Mouse (Mus musculus) hindbrain, embryonic 11.5 days (tissue): ENCODE results near the gene D8Ertd738e. TPM values are rescaled to one million over a fixed set of nuclear protein-coding genes. Genes with fewer than 3 reads are reported as not detected.

Experiments
- ATAC-seq: fragments of 200-750 bp; cut with Nextera tagmentation; 2 replicates; pipeline ENCODE4 v1.8.0; 2017; ENCODE audit warnings: mild to moderate bottlenecking, moderate TSS enrichment, moderate library complexity; ENCODE audit not compliant: low FRiP score
- DNase-seq: peaks from one replicate; pipeline ENCODE4 v3.0.0-alpha.2; 2015; ENCODE audit warnings: low spot score
- H3K27ac ChIP-seq: fragments of 300-500 bp; sonication (generic); 2 replicates; pipeline ENCODE4 v1.5.1; 2014; ENCODE audit warnings: mild to moderate bottlenecking, low read depth, low read length
- H3K27me3 ChIP-seq: fragments of 300-500 bp; sonication (generic); 2 replicates; pipeline ENCODE4 v1.6.1; 2014; ENCODE audit warnings: mild to moderate bottlenecking, low read length, moderate library complexity, mixed read lengths; ENCODE audit not compliant: control insufficient read depth, insufficient read depth
- H3K36me3 ChIP-seq: fragments of 300-500 bp; sonication (generic); 2 replicates; pipeline ENCODE4 v1.6.1; 2014; ENCODE audit warnings: mild to moderate bottlenecking, low read length, moderate library complexity, mixed read lengths; ENCODE audit not compliant: control insufficient read depth, insufficient read depth
- H3K4me1 ChIP-seq: fragments of 300-500 bp; sonication (generic); replicated peaks from 2 replicates; pipeline ENCODE4 v1.6.1; 2014; ENCODE audit warnings: low read length, mixed read lengths; ENCODE audit not compliant: control insufficient read depth, insufficient read depth
- H3K4me2 ChIP-seq: fragments of 300-500 bp; sonication (generic); replicated peaks from 2 replicates; pipeline ENCODE4 v1.6.1; 2014; ENCODE audit warnings: mild to moderate bottlenecking, low read depth, low read length
- H3K4me3 ChIP-seq: fragments of 300-500 bp; sonication (generic); 2 replicates; pipeline ENCODE4 v1.5.1; 2014; ENCODE audit warnings: low read depth, low read length
- H3K9ac ChIP-seq: fragments of 300-500 bp; sonication (generic); 2 replicates; pipeline ENCODE4 v1.6.1; 2014; ENCODE audit warnings: low read depth, low read length
- H3K9me3 ChIP-seq: fragments of 300-500 bp; sonication (generic); 2 replicates; pipeline ENCODE4 v1.6.1; 2016; ENCODE audit warnings: low read length; ENCODE audit not compliant: control insufficient read depth
- WGBS: fragments of 180-500 bp; shearing (Covaris S2); extraction: QIAGEN DNeasy Blood & Tissue Kit; methylation state at CpG from one replicate; pipeline ENCODE4 v1.1.7; 2014; 5-methylcytosine and 5-hydroxymethylcytosine counted together
- polyA plus RNA-seq: library from polyadenylated mRNA; unstranded; fragments of >200 nt; fragmentation: Nextera tagmentation; extraction: Ambion mirVana; gene quantifications from 2 replicates; pipeline ENCODE4 v1.2.1, GENCODE M21; 2014

Gene D8Ertd738e
- polyA plus RNA-seq, 1 experiment from 2014 or later = 298 TPM

- DNase-seq (no peak), ATAC-seq (no peak)
- H3K27ac ChIP-seq = no peak overlapping the region
- H3K4me3 ChIP-seq = no peak overlapping the region
- no peak overlapping the region for H3K9ac ChIP-seq
- WGBS = 92% methylated on average over 9 of the region's 9 CpGs
- H3K27me3 ChIP-seq = 0 out of 2 replicates have a peak, but pooled peaks cover 4% of the 10 kb centered on the region
- H3K4me1 ChIP-seq = peaks cover 28% of the 10 kb centered on the region
- no peak overlapping the region for H3K4me2 ChIP-seq
- H3K9me3 ChIP-seq = no peaks in the 10 kb centered on the region
- H3K36me3 ChIP-seq = no peaks in the 10 kb centered on the region
Measured at GRCm38 (mm10) chr8:84202466-84202865, 47.1 kb downstream of the D8Ertd738e start.

- no peak overlapping the region; the same call in 1 of the 2 replicates for H3K9ac ChIP-seq
- peak overlapping the region; percentile 47 for H3K4me3 ChIP-seq
- 0 out of 2 replicates have a peak, but pooled peaks cover 4% of the 10 kb centered on the region for H3K27me3 ChIP-seq
- no peak for DNase-seq
- no peak overlapping the region for H3K27ac ChIP-seq
- H3K36me3 ChIP-seq = no peaks in the 10 kb centered on the region
- H3K4me2 ChIP-seq = peak overlapping the region; percentile 89
- H3K4me1 ChIP-seq = peaks cover 28% of the 10 kb centered on the region
- no peak for ATAC-seq
- WGBS = 64% methylated on average over 15 of the region's 15 CpGs
- no peaks in the 10 kb centered on the region for H3K9me3 ChIP-seq
Measured at GRCm38 (mm10) chr8:84201545-84202245, 47.8 kb downstream of the D8Ertd738e start.

- H3K4me1 ChIP-seq = peaks cover 28% of the 10 kb centered on the region
- peak overlapping the region; percentile 89 for H3K4me2 ChIP-seq
- H3K27me3 ChIP-seq = 0 out of 2 replicates have a peak, but pooled peaks cover 4% of the 10 kb centered on the region
- DNase-seq = peak; percentile 53
- H3K4me3 ChIP-seq = peak overlapping the region; percentile 47
- ATAC-seq = no peak
- peak overlapping the region; percentile 63 for H3K9ac ChIP-seq
- whole genome bisulfite sequencing = 6% methylated on average over 50 of the region's 70 CpGs
- H3K27ac ChIP-seq = peak overlapping the region; percentile 17; the same call in 1 of the 2 replicates
- no peaks in the 10 kb centered on the region for H3K36me3 ChIP-seq
- H3K9me3 ChIP-seq = no peaks in the 10 kb centered on the region
Measured at GRCm38 (mm10) chr8:84200652-84201544, 48.6 kb downstream of the D8Ertd738e start.

- peak overlapping the region; percentile 63 for H3K9ac ChIP-seq
- H3K9me3 ChIP-seq = no peaks in the 10 kb centered on the region
- WGBS = 19% methylated on average over 8 of the region's 8 CpGs
- H3K4me2 ChIP-seq = peak overlapping the region; percentile 89
- H3K4me1 ChIP-seq = peaks cover 28% of the 10 kb centered on the region
- peak overlapping the region; percentile 17 for H3K27ac ChIP-seq
- peak overlapping the region; percentile 47; the same call in 1 of the 2 replicates for H3K4me3 ChIP-seq
- ATAC-seq (no peak), DNase-seq (no peak)
- H3K27me3 ChIP-seq = 0 out of 2 replicates have a peak, but pooled peaks cover 4% of the 10 kb centered on the region
- no peaks in the 10 kb centered on the region for H3K36me3 ChIP-seq
Measured at GRCm38 (mm10) chr8:84200126-84200555, 49.4 kb downstream of the D8Ertd738e start.

DNA sequence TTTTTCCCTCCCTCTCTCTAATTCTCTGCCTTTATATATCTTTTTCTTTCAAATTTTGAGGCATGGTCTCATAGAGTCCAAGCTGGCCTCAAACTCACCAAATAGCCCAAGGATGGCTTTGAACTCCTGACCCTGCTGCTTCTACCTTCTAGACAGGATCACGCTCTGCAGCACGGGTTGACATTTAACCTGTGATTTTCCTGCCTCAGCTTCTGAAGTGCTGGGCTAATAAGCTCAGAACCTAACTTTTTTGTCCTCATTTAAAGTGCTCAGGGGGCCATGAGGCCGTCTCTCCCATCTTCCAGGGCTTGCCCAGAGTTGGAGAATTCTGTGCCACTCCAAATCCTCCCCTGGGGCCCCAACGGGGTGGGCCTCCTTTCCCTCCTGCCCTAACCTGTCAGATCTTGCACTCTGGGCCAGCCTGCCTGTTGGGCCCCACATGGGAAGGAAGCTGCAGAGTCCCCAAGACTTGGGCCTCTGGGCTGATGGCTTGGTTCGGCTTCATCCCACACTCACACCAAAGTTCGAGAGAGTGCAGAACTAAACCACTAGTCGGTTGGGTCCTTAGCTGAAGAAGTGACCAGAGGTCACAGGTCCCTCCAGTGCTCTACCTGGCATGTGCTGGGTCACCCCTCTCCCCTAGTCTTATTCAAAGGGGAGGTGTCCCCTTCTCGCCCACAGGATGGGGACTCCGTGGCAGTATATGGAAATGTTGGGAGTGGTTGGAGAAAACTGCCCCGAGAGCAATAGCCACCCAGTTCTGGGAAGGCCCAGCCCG is 50.0 kb downstream of the D8Ertd738e start:
- no peak for ATAC-seq
- no peaks in the 10 kb centered on the region for H3K36me3 ChIP-seq
- H3K4me3 ChIP-seq = no peak overlapping the region
- H3K9me3 ChIP-seq = no peaks in the 10 kb centered on the region
- H3K27me3 ChIP-seq = 0 out of 2 replicates have a peak, but pooled peaks cover 4% of the 10 kb centered on the region
- no peak overlapping the region for H3K9ac ChIP-seq
- H3K4me1 ChIP-seq = peaks cover 28% of the 10 kb centered on the region
- WGBS = 64% methylated on average over 11 of the region's 11 CpGs
- no peak overlapping the region for H3K4me2 ChIP-seq
- H3K27ac ChIP-seq = peak overlapping the region; percentile 2; the same call in 1 of the 2 replicates
- no peak for DNase-seq

DNA sequence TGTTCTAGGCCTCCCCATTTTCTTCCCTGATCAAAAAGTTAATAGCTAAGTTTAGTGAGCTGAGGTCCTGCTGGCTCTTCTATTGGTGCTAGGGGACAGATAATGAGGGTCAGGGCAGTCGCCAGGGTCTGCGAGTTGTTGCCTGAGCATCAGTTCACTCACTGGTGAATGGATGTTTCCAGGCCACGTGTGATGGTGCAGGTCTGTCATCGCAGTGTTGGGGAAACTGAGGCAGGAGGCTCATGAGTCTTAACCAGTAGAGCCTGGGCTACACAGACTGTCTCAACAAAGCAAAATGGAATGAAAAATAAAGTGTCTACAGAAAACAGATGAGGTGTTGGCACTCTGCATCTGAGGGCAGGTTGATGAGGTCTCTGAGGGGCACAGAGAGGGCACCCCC is 50.6 kb downstream of the D8Ertd738e start:
- no peak overlapping the region for H3K9ac ChIP-seq
- peak; percentile 33 for DNase-seq
- H3K4me1 ChIP-seq = peaks cover 28% of the 10 kb centered on the region
- WGBS = 18% methylated on average over 4 of the region's 4 CpGs
- H3K4me3 ChIP-seq = no peak overlapping the region
- H3K27ac ChIP-seq = peak overlapping the region; percentile 88
- H3K4me2 ChIP-seq = peak overlapping the region; percentile 63
- no peaks in the 10 kb centered on the region for H3K36me3 ChIP-seq
- no peaks in the 10 kb centered on the region for H3K9me3 ChIP-seq
- ATAC-seq = no peak
- 0 out of 2 replicates have a peak, but pooled peaks cover 4% of the 10 kb centered on the region for H3K27me3 ChIP-seq

DNA sequence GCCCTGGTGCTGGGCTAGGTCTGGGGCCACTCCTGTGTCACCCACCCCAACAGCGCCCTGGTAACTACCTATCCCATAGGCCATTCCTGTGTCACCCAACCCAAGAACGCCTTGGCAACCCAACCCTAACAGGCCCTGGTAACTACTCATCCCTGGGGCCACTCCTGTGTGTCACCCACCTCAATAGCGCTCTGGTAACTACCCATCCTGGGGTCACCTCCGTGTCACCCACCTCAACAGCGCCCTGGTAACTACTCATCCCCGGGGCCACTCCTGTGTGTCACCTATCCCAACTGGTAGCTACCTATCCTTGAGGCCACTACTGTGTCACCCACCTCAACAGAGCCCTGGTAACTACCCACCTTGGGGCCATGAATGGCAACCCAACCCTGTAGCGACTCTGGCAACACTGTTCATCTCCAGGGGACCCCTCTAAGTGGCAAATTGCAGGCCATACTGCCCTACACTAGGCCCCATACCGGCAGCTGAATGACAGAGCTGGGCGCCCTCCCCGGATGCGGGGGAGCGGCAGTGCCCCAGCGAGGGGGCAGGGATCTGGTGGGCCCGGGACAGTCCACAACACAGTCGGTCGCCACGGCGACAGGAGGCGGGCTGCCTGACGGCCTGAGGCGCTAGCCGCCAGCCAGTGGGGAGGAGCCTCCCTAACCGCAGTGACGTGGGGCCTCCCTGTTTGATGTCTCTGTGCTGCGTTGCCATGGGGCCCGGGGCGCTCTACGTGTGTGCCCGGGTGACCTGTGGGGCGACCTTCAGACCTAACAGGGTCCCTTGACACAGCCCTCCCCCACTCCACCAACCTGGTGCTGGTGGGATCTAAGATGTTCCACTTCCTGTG is 51.4 kb downstream of the D8Ertd738e start:
- H3K27ac ChIP-seq = peak overlapping the region; percentile 88
- peaks cover 5% of the 10 kb centered on the region; the same call in 1 of the 2 replicates for H3K27me3 ChIP-seq
- peak; percentile 88 for ATAC-seq
- 1% methylated on average over 30 of the region's 30 CpGs for WGBS
- peak overlapping the region; percentile 63 for H3K4me2 ChIP-seq
- peak overlapping the region; percentile 12 for H3K9ac ChIP-seq
- DNase-seq = peak; percentile 91
- H3K36me3 ChIP-seq = no peaks in the 10 kb centered on the region
- H3K9me3 ChIP-seq = no peaks in the 10 kb centered on the region
- peaks cover 24% of the 10 kb centered on the region for H3K4me1 ChIP-seq
- peak overlapping the region; percentile 34 for H3K4me3 ChIP-seq
